Mouse (Mus musculus): Measurements from ENCODE around the gene Tas2r134. TPM values are rescaled to one million over a fixed set of nuclear protein-coding genes. Genes with fewer than 3 reads are reported as not detected.

Gene Tas2r134
- not detected in 2 replicates for polyA plus RNA-seq (2015; fragmentation: Nextera tagmentation; extraction: Ambion mirVana)

GRCm38 (mm10) chr2:51627211-51627610, at the start of gene Tas2r134:
Gene Tas2r134, plus strand, starts transcription at chr2:51627511.
- H3K4me2 ChIP-seq, result no peak within 1 kb of the TSS
- 77% methylated on average over 4 of the region's 4 CpGs for WGBS
- no peak for ATAC-seq (ENCODE audit: extremely low read depth, insufficient number of reproducible peaks, low FRiP score, low TSS enrichment)
- no peak within 1 kb of the TSS for H3K27ac ChIP-seq (replicated peaks)
- no peak within 1 kb of the TSS for H3K4me3 ChIP-seq
- H3K9me3 ChIP-seq, result no peaks in the 10 kb centered on the region
- H3K27me3 ChIP-seq (replicated peaks), result no peaks in the 10 kb centered on the region
- no peaks in the 10 kb centered on the region for H3K36me3 ChIP-seq
- H3K9ac ChIP-seq, result no peak within 1 kb of the TSS
- H3K4me1 ChIP-seq, result no peaks in the 10 kb centered on the region

- Histone ChIP-seq H3K9me3 (no peaks in the 10 kb centered on the region), H3K4me1 (no peaks in the 10 kb centered on the region), H3K9ac (no peak overlapping the region), H3K4me3 (no peak overlapping the region), H3K36me3 (no peaks in the 10 kb centered on the region), H3K27me3 (replicated peaks) (no peaks in the 10 kb centered on the region), H3K4me2 (no peak overlapping the region), H3K27ac (replicated peaks) (no peak overlapping the region)
- no peak for ATAC-seq (ENCODE audit: extremely low read depth, insufficient number of reproducible peaks, low FRiP score, low TSS enrichment)
- WGBS, result 68% methylated on average over 5 of the region's 5 CpGs
These were observed 47.5 kb upstream of the Tas2r134 start for GRCm38 (mm10) chr2:51579767-51580166.

DNA sequence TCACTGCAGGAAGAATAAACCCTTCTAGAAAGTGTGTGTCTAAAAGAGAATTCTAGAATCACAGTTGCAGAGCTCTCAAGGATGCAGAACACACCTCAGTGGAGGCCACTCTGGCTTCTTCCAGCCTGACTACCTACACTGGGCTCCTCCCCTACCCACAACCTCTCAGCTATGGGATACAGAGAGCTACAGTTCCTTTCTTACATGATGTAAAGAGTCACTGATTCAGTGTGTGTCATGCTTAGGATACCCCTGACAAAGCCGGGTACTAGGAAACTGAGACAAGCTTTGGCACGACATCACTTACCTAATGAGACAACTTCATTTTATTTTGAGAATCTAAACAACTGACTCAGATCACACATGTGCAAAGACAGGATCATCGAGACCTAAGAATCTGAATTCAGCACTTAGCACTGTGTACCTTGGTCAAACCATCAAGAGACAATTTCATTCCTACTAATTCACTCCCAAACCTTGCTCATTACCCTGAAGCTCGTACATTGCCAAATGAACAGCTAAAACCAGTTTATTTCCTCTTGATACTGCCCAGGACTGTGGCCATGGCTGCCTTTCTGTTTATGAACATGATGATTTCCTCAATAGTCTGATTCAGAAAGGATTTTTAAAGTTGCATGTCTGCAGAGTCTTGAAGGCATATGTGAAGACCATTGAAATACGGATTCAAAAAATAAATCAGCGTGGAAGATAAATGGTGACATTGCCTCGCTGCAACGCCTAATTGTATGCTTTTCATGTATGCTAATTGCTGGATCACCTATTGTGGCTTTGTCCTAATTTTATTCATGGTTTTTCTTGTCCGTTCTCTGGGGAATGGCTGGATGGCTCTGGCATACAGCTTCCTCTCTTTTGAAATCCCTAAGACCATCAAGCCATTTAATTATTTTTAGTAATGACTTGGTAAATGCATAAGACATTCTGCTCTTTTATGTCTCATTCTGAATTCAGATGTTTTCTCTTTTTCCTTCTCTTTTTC, 43.0 kb upstream of the Tas2r134 start:
- Histone ChIP-seq H3K27ac (replicated peaks) (no peak overlapping the region), H3K9ac (no peak overlapping the region), H3K4me1 (no peaks in the 10 kb centered on the region), H3K36me3 (no peaks in the 10 kb centered on the region), H3K4me3 (no peak overlapping the region), H3K27me3 (replicated peaks) (no peaks in the 10 kb centered on the region), H3K9me3 (no peaks in the 10 kb centered on the region), H3K4me2 (no peak overlapping the region)
- no peak for ATAC-seq (ENCODE audit: extremely low read depth, insufficient number of reproducible peaks, low FRiP score, low TSS enrichment)
- WGBS, result 77% methylated on average over 9 of the region's 9 CpGs

GRCm38 (mm10) chr2:51588336-51588735, 39.0 kb upstream of the Tas2r134 start:
- Histone ChIP-seq H3K36me3 (no peaks in the 10 kb centered on the region), H3K4me3 (no peak overlapping the region), H3K9me3 (no peaks in the 10 kb centered on the region), H3K4me1 (peaks cover 4% of the 10 kb centered on the region; the same call in 1 of the 2 replicates), H3K27ac (replicated peaks) (no peak overlapping the region), H3K4me2 (no peak overlapping the region), H3K27me3 (replicated peaks) (no peaks in the 10 kb centered on the region), H3K9ac (no peak overlapping the region)
- WGBS, result 76% methylated on average over 4 of the region's 4 CpGs
- ATAC-seq (ENCODE audit: extremely low read depth, insufficient number of reproducible peaks, low FRiP score, low TSS enrichment), result no peak

DNA sequence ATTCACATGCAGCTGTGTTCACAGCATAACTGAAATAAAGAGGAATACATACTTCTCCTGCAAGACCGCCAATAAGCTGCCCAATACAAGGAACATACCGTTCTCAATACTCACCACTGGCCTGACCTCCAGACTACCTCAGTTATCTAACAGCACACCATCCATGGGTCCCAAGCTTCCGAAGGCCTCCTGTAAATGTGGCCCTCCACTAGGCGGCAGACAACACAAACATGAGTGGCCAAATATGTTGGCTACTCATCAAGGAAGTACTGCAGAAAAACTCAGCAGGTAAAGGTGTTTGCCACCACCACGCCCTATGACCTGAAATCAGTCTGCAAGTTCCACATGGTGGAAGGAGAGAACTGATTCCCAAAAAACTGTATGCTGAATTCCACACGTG, 38.4 kb upstream of the Tas2r134 start:
- no peaks in the 10 kb centered on the region for H3K9me3 ChIP-seq
- no peak overlapping the region for H3K9ac ChIP-seq
- 60% methylated on average over 6 of the region's 6 CpGs for WGBS
- H3K36me3 ChIP-seq, result no peaks in the 10 kb centered on the region
- no peak overlapping the region for H3K4me3 ChIP-seq
- peaks cover 4% of the 10 kb centered on the region; the same call in 1 of the 2 replicates for H3K4me1 ChIP-seq
- no peaks in the 10 kb centered on the region for H3K27me3 ChIP-seq (replicated peaks)
- no peak for ATAC-seq (ENCODE audit: extremely low read depth, insufficient number of reproducible peaks, low FRiP score, low TSS enrichment)
- no peak overlapping the region for H3K4me2 ChIP-seq
- H3K27ac ChIP-seq (replicated peaks), result no peak overlapping the region

GRCm38 (mm10) chr2:51589627-51590026, 37.7 kb upstream of the Tas2r134 start:
- Histone ChIP-seq H3K4me2 (no peak overlapping the region), H3K36me3 (no peaks in the 10 kb centered on the region), H3K4me1 (peaks cover 4% of the 10 kb centered on the region; the same call in 1 of the 2 replicates), H3K9ac (no peak overlapping the region), H3K4me3 (no peak overlapping the region), H3K27ac (replicated peaks) (no peak overlapping the region), H3K27me3 (replicated peaks) (no peaks in the 10 kb centered on the region), H3K9me3 (no peaks in the 10 kb centered on the region)
- 61% methylated on average over 1 of the region's 1 CpGs for WGBS
- no peak for ATAC-seq (ENCODE audit: extremely low read depth, insufficient number of reproducible peaks, low FRiP score, low TSS enrichment)

- no peak overlapping the region for H3K27ac ChIP-seq (replicated peaks)
- H3K4me3 ChIP-seq, result no peak overlapping the region
- no peaks in the 10 kb centered on the region for H3K27me3 ChIP-seq (replicated peaks)
- no peak for ATAC-seq (ENCODE audit: extremely low read depth, insufficient number of reproducible peaks, low FRiP score, low TSS enrichment)
- no peak overlapping the region for H3K4me2 ChIP-seq
- H3K4me1 ChIP-seq, result peaks cover 4% of the 10 kb centered on the region; the same call in 1 of the 2 replicates
- H3K36me3 ChIP-seq, result no peaks in the 10 kb centered on the region
- H3K9ac ChIP-seq, result no peak overlapping the region
- 73% methylated on average over 8 of the region's 8 CpGs for WGBS
- no peaks in the 10 kb centered on the region for H3K9me3 ChIP-seq
These were observed 37.0 kb upstream of the Tas2r134 start for GRCm38 (mm10) chr2:51590308-51590707.

- no peaks in the 10 kb centered on the region for H3K36me3 ChIP-seq
- H3K27me3 ChIP-seq (replicated peaks), result no peaks in the 10 kb centered on the region
- no peak overlapping the region for H3K4me3 ChIP-seq
- no peak overlapping the region for H3K9ac ChIP-seq
- H3K9me3 ChIP-seq, result no peaks in the 10 kb centered on the region
- H3K4me2 ChIP-seq, result no peak overlapping the region
- no peak overlapping the region for H3K27ac ChIP-seq (replicated peaks)
- no peak for ATAC-seq (ENCODE audit: extremely low read depth, insufficient number of reproducible peaks, low FRiP score, low TSS enrichment)
- peaks cover 4% of the 10 kb centered on the region; the same call in 1 of the 2 replicates for H3K4me1 ChIP-seq
These were observed 35.2 kb upstream of the Tas2r134 start for GRCm38 (mm10) chr2:51592157-51592556.

DNA sequence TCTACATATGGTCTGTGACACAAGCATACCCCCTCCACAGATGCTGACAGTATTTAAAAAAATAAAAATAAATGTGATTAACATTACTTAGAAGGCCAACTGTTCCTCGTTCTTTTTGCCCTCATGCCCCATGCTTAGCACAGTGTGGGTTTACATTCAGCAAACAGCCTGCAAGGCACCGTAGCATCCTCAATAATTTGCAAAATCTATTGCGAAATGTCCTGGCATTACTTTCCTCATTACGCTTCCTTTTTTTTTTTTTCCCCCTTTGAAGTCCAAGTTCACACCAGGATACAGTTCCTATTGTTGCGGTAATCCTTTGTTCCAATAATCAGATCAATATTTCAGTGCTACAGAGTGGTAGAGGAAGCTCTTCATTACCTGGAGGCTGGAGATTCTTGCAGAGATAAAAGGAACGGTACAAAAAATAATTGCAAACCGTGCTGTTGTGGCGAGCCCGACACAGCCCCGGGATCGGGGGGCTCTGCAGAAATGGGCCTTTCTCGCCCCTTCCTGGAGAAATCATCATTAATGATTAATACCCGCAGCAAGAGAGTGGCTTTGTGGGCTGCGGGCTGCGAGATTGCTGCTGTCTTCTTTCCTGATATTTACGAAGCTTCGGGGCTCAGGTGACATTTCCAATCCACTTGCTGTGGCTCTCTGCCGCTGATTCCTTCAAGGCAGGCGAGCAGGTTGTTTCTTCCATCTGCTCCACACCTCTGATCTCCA, 27.7 kb upstream of the Tas2r134 start:
- Histone ChIP-seq H3K36me3 (no peaks in the 10 kb centered on the region), H3K4me3 (no peak overlapping the region), H3K4me2 (no peak overlapping the region), H3K4me1 (no peaks in the 10 kb centered on the region), H3K27ac (replicated peaks) (no peak overlapping the region), H3K9me3 (no peaks in the 10 kb centered on the region), H3K9ac (no peak overlapping the region), H3K27me3 (replicated peaks) (no peaks in the 10 kb centered on the region)
- WGBS, result 78% methylated on average over 19 of the region's 19 CpGs
- no peak for ATAC-seq (ENCODE audit: extremely low read depth, insufficient number of reproducible peaks, low FRiP score, low TSS enrichment)

DNA sequence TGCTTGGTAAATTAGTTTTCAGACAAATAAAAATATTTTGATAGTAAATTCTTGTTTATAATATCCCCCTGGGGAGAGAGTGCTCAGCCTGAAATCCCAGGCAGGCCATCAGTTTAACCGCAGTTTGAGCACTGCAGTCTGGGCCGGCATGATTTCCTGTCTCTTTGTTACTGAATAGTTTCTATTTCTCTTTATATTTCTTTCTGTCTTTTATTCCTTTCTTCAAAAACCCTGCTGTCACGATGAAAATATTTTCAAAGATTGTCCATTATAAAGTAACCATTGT, 27.2 kb upstream of the Tas2r134 start:
- WGBS, result 61% methylated on average over 3 of the region's 3 CpGs

GRCm38 (mm10) chr2:51600873-51601272, 26.4 kb upstream of the Tas2r134 start:
- Histone ChIP-seq H3K4me1 (peaks cover 3% of the 10 kb centered on the region; the same call in 1 of the 2 replicates), H3K27me3 (replicated peaks) (no peaks in the 10 kb centered on the region), H3K9ac (no peak overlapping the region), H3K27ac (replicated peaks) (no peak overlapping the region), H3K9me3 (no peaks in the 10 kb centered on the region), H3K4me2 (no peak overlapping the region), H3K36me3 (no peaks in the 10 kb centered on the region), H3K4me3 (no peak overlapping the region)
- no peak for ATAC-seq (ENCODE audit: extremely low read depth, insufficient number of reproducible peaks, low FRiP score, low TSS enrichment)
- 80% methylated on average over 8 of the region's 8 CpGs for WGBS

More for the DNA sequence above, 27.2 kb upstream of the Tas2r134 start:
- Histone ChIP-seq H3K4me2 (no peak overlapping the region), H3K27ac (replicated peaks) (no peak overlapping the region), H3K9ac (no peak overlapping the region), H3K9me3 (no peaks in the 10 kb centered on the region), H3K27me3 (replicated peaks) (no peaks in the 10 kb centered on the region), H3K4me1 (peaks cover 3% of the 10 kb centered on the region; the same call in 1 of the 2 replicates), H3K4me3 (no peak overlapping the region), H3K36me3 (no peaks in the 10 kb centered on the region)
- no peak for ATAC-seq (ENCODE audit: extremely low read depth, insufficient number of reproducible peaks, low FRiP score, low TSS enrichment)

Measured in heart, embryonic 13.5 days (tissue).